Mouse (Mus musculus) olfactory bulb, adult 2 months (tissue): ENCODE data around the gene Rnf24.

Experiments
- CTCF ChIP-seq: fragments of 200-500 bp; IDR thresholded peaks from 2 replicates; pipeline ENCODE4 v1.5.1; 2012; ENCODE audit warnings: low read depth, mild to moderate bottlenecking, low read length, moderate library complexity; ENCODE audit not compliant: insufficient read depth
- POLR2A ChIP-seq: fragments of 200-500 bp; IDR thresholded peaks from 2 replicates; pipeline ENCODE4 v1.6.1; 2012; ENCODE audit warnings: mild to moderate bottlenecking, low read depth, low read length, moderate library complexity; ENCODE audit not compliant: insufficient read depth

GRCm38 (mm10) chr2:131386350-131386962 lies 33.8 kb upstream of the Rnf24 start:
- TF ChIP-seq CTCF (no peak), POLR2A (no peak)
